Mouse (Mus musculus) intestine, postnatal 0 days (tissue): ENCODE results near the gene Hypm. TPM values are rescaled to one million over a fixed set of nuclear protein-coding genes. Genes with fewer than 3 reads are reported as not detected.

ENCODE experiments used
- ATAC-seq: fragments of 200-750 bp; cut with Nextera tagmentation; 2 replicates; pipeline ENCODE4 v1.8.0; 2017; ENCODE audit warnings: mild to moderate bottlenecking, moderate TSS enrichment, moderate library complexity
- H3K27ac ChIP-seq: fragments of 300-500 bp; sonication (generic); 2 replicates; pipeline ENCODE4 v1.5.1; 2014; ENCODE audit warnings: mild to moderate bottlenecking, low read depth, low read length, moderate library complexity
- H3K27me3 ChIP-seq: fragments of 300-500 bp; sonication (generic); replicated peaks from 2 replicates; pipeline ENCODE4 v1.6.1; 2014; ENCODE audit warnings: low read length, mixed read lengths; ENCODE audit not compliant: control insufficient read depth, insufficient read depth
- H3K36me3 ChIP-seq: fragments of 300-500 bp; sonication (generic); 2 replicates; pipeline ENCODE4 v1.6.1; 2014; ENCODE audit warnings: mild to moderate bottlenecking, moderate library complexity; ENCODE audit not compliant: control insufficient read depth, insufficient read depth
- H3K4me1 ChIP-seq: fragments of 300-500 bp; sonication (generic); replicated peaks from 2 replicates; pipeline ENCODE4 v1.6.1; 2014; ENCODE audit warnings: antibody characterized with exemption, low read length, mixed read lengths; ENCODE audit not compliant: control insufficient read depth, insufficient read depth
- H3K4me2 ChIP-seq: fragments of 300-500 bp; sonication (generic); replicated peaks from 2 replicates; pipeline ENCODE4 v1.6.1; 2014; ENCODE audit warnings: low read depth, mild to moderate bottlenecking, moderate library complexity
- H3K4me3 ChIP-seq: fragments of 300-500 bp; sonication (generic); 2 replicates; pipeline ENCODE4 v1.5.1; 2014; ENCODE audit warnings: low read depth, low read length
- H3K9ac ChIP-seq: fragments of 300-500 bp; sonication (generic); 2 replicates; pipeline ENCODE4 v1.6.1; 2014; ENCODE audit warnings: mild to moderate bottlenecking, low read depth, low read length
- H3K9me3 ChIP-seq: fragments of 300-500 bp; sonication (generic); 2 replicates; pipeline ENCODE4 v1.6.1; 2016; ENCODE audit warnings: mixed run types; ENCODE audit not compliant: control insufficient read depth
- CTCF ChIP-seq: sonication (generic); IDR thresholded peaks from 2 replicates; pipeline ENCODE4 v1.5.1; 2016; ENCODE audit warnings: low read depth, mild to moderate bottlenecking, control low read depth, antibody characterized with exemption, moderate library complexity
- WGBS: fragments of 180-500 bp; shearing (Covaris S2); extraction: QIAGEN DNeasy Blood & Tissue Kit; methylation state at CpG from one replicate; pipeline ENCODE4 v1.1.7; 2014; 5-methylcytosine and 5-hydroxymethylcytosine counted together
- polyA plus RNA-seq: library from polyadenylated mRNA; unstranded; fragments of >200 nt; fragmentation: Nextera tagmentation; extraction: Ambion mirVana; gene quantifications from 2 replicates; pipeline ENCODE4 v1.2.1, GENCODE M21; 2015

Gene Hypm
- polyA plus RNA-seq, 1 experiment from 2014 or later, result not detected

DNA sequence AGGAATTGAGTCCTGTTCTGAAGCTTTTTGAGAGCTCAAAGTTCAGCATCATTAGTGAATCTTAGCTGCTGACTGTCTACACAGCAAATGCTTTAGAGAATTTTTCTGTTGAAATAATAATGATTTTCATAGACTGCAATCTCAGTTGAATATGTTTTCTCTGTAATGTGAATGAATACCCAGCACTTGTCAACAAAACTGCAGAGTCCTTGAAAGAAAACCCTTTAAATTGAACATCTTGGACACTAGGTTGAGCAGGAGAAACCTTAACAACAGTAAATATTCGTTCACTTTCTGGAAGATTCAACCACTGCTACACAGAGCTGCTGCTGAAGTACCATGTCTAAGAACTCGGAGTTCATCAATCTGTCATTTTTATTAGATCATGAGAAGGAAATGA, 38.6 kb downstream of the Hypm start, which contains the start of gene Sytl5:
TSS of gene Sytl5 (plus strand) at position 301 of the 400 bp plus-strand sequence.
- no peaks in the 10 kb centered on the region for H3K27me3 ChIP-seq
- H3K36me3 ChIP-seq, result no peaks in the 10 kb centered on the region
- no peak within 1 kb of the TSS for H3K4me3 ChIP-seq
- no peak for ATAC-seq
- no peak within 1 kb of the TSS for H3K9ac ChIP-seq
- no peaks in the 10 kb centered on the region for H3K4me1 ChIP-seq
- no peak within 1 kb of the TSS for H3K27ac ChIP-seq
- 69% methylated on average over 2 of the region's 2 CpGs for WGBS
- TF ChIP-seq CTCF, result no peak
- H3K9me3 ChIP-seq, result no peaks in the 10 kb centered on the region
- no peak within 1 kb of the TSS for H3K4me2 ChIP-seq

Other genes starting within 250 kb of the Hypm start
- gene Dynlt3, start 183.9 kb upstream of the Hypm start, polyA plus RNA-seq, result 55.8 and 56.0 TPM in 2 replicates
- not detected in 2 replicates for gene H2al3, start 2.8 kb downstream of the Hypm start, polyA plus RNA-seq
- gene Sytl5, start 38.7 kb downstream of the Hypm start, polyA plus RNA-seq, result 0.33 and 0.39 TPM in 2 replicates